Mouse (Mus musculus) thymus, postnatal 14 days (tissue): ENCODE data around the gene Amh.

ENCODE experiments used
- DNase-seq: peaks from one replicate; pipeline ENCODE4 v3.0.0; 2021

The Amh gene

DNA sequence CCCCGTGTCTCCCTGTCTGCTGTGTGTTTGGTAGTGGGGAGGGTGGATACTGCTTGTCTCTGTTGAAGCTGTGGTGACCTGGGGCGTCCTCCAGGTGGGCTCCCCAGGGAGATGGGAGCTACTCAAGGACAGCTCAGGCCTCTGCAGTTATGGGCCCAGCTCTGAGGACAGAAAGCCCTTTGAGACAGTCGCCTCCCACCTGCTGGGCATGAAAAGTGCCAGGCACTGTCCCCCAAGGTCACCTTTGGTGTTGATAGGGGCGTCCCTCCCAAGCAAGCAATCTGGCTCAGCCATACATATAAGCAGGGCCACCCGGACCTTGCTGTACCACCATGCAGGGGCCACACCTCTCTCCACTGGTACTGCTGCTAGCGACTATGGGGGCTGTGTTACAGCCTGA lies at the start of gene Amh:
TSS of gene Amh (plus strand) at position 328 of the 400 bp plus-strand sequence.
- DNase-seq = no peak

DNA sequence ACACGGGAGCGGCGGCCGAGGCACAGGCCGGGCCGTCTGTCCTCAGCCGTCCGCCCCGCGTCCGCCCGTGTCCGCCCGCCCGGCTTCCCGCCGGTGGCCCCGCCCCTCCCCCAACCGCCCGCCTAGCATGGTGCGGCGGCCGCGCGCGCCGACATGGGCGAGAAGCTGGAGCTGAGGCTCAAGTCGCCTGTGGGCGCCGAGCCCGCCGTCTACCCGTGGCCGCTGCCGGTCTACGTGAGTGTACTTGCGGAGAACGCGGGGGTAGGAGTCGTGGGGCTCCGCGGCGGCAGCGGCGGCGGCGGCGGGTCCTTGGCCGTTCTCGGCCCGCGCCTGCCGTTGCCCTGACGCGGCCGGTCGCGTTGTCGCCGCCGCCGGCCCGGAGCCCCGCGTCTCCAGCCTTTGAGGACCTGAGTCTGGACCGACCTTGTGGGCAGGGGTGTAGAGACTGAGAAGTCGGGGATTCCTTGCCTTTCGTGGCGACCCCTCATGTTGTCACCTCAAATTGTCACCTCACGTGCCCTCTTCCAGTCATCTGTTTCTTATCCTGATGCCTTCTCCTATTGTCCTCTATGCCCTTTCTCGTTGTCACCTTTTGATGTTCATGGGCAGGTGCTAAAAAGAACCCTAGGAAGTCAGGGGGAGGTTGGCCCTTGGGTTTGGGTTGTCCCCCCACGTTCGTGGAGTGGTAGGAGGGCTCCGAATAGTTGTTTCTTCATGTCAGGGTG lies 49.6 kb upstream of the Amh start:
- DNase-seq = no peak

DNA sequence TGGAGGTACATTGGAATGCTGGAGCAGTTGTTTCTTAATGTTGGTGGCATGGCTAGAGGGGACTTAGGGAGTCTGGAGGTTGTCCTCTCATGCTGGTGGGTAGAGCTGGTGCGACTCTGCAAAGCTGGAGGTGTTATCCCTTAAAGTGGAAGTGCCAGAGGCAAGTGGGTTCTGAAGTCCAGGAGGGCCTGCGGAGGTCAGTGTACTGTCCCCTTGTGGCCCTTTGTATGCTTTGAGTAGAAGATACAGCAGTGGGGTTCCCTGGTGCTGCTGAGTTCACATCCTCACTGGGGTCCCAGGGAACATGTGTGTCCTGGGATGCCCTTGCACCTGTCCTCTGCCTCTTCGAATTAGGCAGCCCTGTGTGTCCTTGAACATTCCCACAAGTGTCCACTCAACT lies 48.9 kb upstream of the Amh start:
- DNase-seq = no peak

GRCm38 (mm10) chr10:80756509-80756908 lies 48.5 kb upstream of the Amh start:
- DNase-seq = no peak

- no peak for DNase-seq
Observed at GRCm38 (mm10) chr10:80756967-80757366, 48.1 kb upstream of the Amh start.

GRCm38 (mm10) chr10:80757717-80758116 lies 47.3 kb upstream of the Amh start:
- DNase-seq = peak; percentile 85

DNA sequence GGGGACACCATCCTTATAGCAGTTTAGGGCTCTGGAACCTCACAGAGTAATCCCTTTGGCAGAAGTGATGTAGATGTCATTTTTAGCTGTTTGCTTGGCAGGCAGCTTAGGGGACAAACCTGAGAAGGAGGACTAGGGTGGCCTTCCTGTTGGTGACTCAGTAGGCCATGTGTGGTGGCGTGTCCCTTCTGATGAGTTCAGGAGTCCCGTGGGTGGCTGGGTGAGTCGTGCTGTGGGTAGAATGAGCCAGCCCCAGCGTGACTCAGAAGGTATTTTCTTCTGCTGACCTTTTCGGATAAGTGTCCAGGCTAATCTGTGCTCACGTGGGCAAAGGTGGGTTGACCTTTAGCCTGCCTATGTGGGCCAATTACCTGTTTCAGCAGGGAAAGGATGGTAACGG lies 46.4 kb upstream of the Amh start:
- no peak for DNase-seq

- no peak for DNase-seq
Observed at GRCm38 (mm10) chr10:80760596-80761524, 44.2 kb upstream of the Amh start.

GRCm38 (mm10) chr10:80761821-80762220 lies 43.2 kb upstream of the Amh start:
- no peak for DNase-seq

DNA sequence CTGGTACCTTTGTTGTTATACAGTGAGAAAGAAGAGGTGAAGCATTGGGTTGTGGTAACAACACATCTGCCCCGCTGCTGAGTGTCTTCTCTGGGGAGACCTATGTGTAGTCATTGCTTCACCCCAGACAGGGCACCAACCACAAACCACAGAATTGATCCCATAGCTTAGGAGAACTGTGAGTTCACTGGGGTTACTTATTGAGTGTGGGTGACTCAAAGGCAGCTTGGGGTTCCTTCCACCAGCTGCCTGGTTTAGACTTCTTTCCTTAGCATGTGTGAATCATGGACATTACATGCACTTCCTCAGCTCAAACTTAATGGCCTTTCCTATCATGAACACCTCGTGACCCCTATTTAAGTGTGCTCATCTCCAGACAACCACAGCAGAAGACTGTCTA lies 41.5 kb upstream of the Amh start:
- peak; percentile 17 for DNase-seq

- no peak for DNase-seq
Observed at GRCm38 (mm10) chr10:80765746-80766145, 39.3 kb upstream of the Amh start.

DNA sequence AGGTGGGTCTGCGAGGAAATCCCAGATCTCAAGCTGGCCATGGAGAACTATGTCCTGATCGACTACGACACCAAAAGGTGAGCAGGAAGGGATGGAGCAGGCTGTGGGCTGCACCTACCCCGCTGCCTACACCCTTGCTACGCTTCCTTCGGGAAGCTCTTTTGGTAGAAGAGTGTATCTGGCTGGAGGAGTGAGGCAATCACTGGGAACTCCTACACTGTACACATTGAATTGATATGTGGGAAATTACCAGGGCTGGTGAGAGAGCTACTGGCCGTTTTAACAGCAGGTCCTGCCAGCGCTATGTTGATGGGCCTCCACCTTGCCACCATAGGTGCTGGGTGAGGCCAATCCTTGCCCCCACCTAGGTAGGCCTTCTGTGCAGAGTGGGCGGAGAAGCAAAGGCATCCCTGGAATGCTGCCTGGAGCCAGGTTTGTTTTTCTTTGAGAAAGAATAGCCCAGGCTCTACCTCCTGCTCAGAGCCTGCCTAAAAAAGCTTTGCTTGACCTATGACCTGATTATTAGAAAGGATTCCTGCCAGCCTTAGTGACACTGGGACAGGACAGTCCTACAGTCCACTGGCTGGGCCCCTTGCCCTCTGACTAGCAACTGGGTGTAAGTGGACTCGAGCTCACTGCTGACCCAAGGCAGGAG lies 38.8 kb upstream of the Amh start:
- DNase-seq = no peak

DNA sequence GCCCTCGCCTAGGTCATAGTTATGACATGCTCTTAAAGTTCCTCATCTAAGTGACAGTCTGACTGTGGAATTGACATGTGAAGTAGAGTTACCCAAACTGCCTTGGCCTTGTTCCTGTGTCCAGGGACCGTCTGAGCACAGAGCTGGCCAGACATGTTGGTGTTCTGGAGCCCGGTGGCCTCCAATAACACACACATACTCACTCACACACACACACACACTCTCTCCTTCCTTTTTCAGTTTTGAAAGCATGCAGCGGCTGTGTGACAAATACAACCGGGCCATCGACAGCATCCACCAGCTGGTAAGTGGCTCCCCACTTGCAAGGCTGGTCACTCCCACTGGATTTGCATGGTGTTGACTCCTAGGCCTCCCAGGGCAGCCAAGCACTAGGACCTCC lies 36.7 kb upstream of the Amh start:
- no peak for DNase-seq

GRCm38 (mm10) chr10:80773816-80774215 lies 31.2 kb upstream of the Amh start:
- no peak for DNase-seq

DNA sequence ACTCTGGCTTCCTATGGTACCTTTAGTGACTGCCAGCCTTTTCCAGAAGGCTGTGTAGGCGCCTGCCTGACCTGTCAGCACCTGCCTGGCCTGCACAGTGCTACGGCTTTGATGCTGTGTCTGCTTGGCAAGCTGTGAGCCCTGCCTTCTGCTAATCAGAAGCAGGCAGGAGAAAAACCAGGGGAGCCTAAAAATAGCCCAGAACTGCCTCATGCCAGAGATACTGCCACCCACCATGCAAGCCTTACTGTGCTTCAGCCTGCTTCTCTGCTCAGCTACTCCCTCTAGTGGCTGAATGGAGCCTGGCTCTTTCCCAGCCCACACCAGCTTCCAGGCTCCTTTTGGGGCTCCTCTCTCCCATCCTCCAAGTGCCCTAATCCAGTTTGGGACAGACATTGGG lies 30.5 kb upstream of the Amh start:
- DNase-seq = peak; percentile 68

DNA sequence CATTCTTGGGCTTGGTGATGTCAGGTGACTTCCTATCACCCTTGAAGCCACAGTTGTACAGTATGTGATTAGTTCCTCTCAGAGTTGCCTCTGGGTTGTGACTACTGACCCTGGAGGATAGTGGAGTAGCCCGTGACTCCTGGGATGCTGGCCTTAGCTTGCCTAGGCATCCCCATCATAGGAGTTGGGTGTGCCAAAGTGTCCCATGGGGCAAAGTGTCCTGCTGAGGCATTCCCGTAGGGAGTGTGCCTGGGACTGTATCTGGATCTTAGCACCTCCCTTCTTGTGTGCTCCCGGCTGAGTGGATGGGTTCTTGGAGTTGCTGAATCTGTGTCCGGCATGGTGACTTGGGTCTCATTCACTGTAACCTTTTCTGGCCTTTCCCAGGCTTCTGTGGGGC lies 30.1 kb upstream of the Amh start:
- no peak for DNase-seq

- no peak for DNase-seq
Observed at GRCm38 (mm10) chr10:80775731-80776130, 29.3 kb upstream of the Amh start.

DNA sequence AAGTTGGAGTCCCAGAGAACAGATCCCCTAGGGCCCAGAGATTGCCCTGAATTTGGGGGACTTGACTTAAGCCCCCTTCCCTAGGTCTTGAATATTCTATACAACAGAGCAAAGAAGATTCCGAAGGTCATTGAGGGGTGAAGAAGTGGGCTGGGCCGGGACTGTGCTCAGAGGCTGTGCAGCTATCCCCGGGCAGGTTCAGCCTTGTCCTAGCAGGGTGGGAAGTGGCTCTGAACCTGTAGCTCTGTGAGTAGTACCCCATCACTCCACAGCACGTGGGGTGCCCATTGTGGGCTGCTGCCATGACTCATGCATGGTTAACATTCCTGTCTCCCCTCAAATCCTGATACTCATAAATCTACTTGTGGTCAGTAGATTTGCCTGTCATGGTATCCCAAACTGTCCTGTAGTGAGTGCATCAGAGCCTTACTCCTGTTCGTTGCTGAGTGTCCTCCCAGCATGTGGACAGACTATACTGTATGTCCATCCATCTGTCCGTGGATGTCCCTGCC lies 28.6 kb upstream of the Amh start:
- no peak for DNase-seq

- DNase-seq = no peak
Observed at GRCm38 (mm10) chr10:80777123-80777522, 27.9 kb upstream of the Amh start.

DNA sequence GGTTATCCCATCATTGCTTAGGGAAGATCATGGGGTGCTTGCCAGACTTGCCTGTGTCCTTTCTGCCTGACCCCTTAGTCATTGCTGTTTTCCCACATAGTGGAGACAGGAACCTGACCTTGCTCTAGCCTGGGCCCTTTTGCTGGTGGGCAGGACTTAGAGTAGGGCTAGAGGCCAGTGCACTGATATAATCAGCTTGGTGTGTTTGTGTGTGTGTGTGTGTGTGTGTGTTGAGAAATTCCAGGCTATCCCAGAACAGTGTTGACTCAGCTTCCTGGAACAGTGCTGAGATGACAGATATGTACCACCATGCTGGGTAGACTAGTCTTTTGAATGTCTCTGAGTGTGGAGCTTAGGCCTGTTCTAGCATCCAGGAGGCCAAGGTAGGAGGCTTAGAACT lies 25.5 kb upstream of the Amh start:
- no peak for DNase-seq

DNA sequence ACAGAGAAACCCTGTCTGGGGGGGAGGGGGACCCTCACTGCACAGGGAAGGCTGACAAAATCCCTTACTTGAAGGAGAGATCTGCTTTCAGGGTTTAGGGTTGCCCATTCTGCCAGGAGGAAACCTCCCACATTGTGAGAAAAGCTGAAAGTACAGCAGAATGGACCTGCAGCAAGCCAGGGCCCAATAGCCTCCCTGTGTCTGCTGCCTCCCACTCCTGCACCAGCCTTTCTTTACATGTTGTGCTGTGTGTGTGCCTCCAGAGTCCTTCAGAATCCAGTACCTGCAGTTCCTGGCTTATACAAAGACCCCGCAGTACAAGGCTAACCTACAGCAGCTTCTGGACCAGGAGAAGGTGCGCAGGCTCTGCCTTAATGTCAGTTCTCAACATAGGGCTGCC lies 20.7 kb upstream of the Amh start:
- no peak for DNase-seq

DNA sequence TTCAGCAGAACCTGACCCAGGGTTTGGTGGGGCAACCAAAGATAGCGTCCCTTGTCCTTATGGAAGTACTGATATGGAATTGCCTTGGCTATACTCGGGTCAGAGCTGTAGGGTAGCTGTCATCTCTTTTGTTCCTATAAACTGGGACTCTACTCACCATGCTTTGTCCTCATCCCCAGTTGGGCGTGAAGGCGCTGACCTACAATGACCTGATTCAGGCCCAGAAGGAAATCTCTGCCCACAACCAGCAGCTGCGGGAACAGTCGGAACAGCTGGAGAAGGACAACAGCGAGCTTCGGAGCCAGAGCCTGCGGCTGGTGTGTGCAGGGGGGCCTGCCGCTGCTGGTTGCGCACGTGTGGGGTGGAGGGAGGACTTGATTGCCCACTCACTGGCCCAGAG lies 20.2 kb upstream of the Amh start:
- no peak for DNase-seq

DNA sequence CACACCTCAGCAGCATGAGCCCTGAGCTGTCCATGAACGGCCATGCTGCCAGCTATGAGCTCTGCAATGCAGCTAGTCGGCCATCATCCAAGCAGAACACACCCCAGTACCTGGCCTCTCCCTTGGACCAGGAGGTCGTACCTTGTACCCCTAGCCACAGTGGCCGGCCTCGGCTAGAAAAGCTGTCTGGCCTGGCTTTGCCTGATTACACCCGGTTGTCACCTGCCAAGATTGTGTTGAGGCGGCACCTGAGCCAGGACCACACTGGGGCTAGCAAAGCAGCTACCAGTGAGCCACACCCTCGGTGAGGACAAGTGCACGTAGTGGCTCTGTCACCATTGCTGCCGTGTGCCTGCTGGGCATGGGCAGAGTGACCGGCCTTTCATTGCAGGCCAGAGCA lies 19.1 kb upstream of the Amh start:
- DNase-seq = no peak

GRCm38 (mm10) chr10:80787517-80787916 lies 17.5 kb upstream of the Amh start:
- no peak for DNase-seq
